ENCODE assay signal across 9 mouse cellular contexts in genomic region chr3:153658051-153658777, GRCm38 (mm10).
A peak's percentile ranks its signal among the peaks of the same experiment; 100 is the strongest.
DNase-seq lines count a peak whose midpoint lies in the region; ATAC-seq and TF ChIP-seq lines count a peak whose summit lies in the region.
"Had no signal": no experiment of that assay in that cellular context is flagged by ENCODE, and none has a peak within 500 bp of the region (broad histone marks: within the 10 kb centered on the region; RNA-seq: fewer than 3 reads in every experiment).

No protein-coding gene starts in this region.

- in situ Hi-C loops in Patski (cut with MboI; ENCODE audit: low pct_unique_long_range_greater_than_20kb), result loop anchor here (5.0 to 10.0 kb wide), 2 partner anchors 411 to 673 kb away; partner anchors contain the start of gene St6galnac5

- no peak overlapping the region for H3K27ac ChIP-seq in heart, embryonic 10.5 days
- no peak overlapping the region for H3K27ac ChIP-seq in limb, embryonic 10.5 days
- H3K27ac ChIP-seq: limb, embryonic 12.5 days had no signal

- H3K27me3 ChIP-seq in heart, embryonic 10.5 days (ENCODE audit: insufficient read depth, poor library complexity, severe bottlenecking), result peaks cover 33% of the 10 kb centered on the region
- no peaks in the 10 kb centered on the region for H3K27me3 ChIP-seq in Patski
- no peaks in the 10 kb centered on the region for H3K27me3 ChIP-seq in limb, embryonic 10.5 days (ENCODE audit: low read depth, poor library complexity, severe bottlenecking)
- H3K27me3 ChIP-seq: limb, embryonic 12.5 days had no signal

- no peaks in the 10 kb centered on the region for H3K9me3 ChIP-seq in heart, embryonic 10.5 days
- H3K9me3 ChIP-seq in limb, embryonic 10.5 days (replicated peaks), result no peaks in the 10 kb centered on the region
- H3K9me3 ChIP-seq: limb, embryonic 12.5 days had no signal

- H3K4me1 ChIP-seq in heart, embryonic 10.5 days, result peaks cover 12% of the 10 kb centered on the region
- peaks cover 18% of the 10 kb centered on the region for H3K4me1 ChIP-seq in limb, embryonic 10.5 days

- 70% methylated on average over 22 of the region's 22 CpGs for WGBS in heart, embryonic 10.5 days
- 81% methylated on average over 22 of the region's 22 CpGs for WGBS in limb, embryonic 10.5 days

- no peak for TF ChIP-seq CTCF in Patski (IDR thresholded peaks at IDR 0.05)

- POLR2A ChIA-PET in Patski (lab: Charles Lee), result no interaction called here

- no peaks in the 10 kb centered on the region for H3K36me3 ChIP-seq in heart, embryonic 10.5 days
- no peaks in the 10 kb centered on the region for H3K36me3 ChIP-seq in limb, embryonic 10.5 days
- H3K36me3 ChIP-seq: limb, embryonic 12.5 days had no signal

- peak; percentile 58 for ATAC-seq in Patski

- CTCF ChIA-PET in Patski (lab: Charles Lee), result interaction anchor here (0.8 to 3.2 kb wide), 19 partner anchors 10 to 874 kb away, joined by 3 to 17 read pairs (median 4); no protein-coding TSS in a partner anchor

- peak; percentile 7 for DNase-seq in heart, adult 8-10 months (ENCODE audit: low spot score)
- no peak for DNase-seq in heart, embryonic 10.5 days (ENCODE audit: low spot score)
- no peak for DNase-seq in Patski (ENCODE audit: low read depth, low spot score)
- DNase-seq in embryo, embryonic 10.5 days (ENCODE audit: low spot score), result peak; percentile 60
- DNase-seq in heart, postnatal 4 days, result peak; percentile 57
- peak; percentile 57 for DNase-seq in limb, embryonic 10.5 days (ENCODE audit: low spot score)
- DNase-seq in naive thymus-derived CD4-positive, alpha-beta T cell, adult 2 months (ENCODE audit: low read depth), result peak; percentile 59
- DNase-seq in thymus, postnatal 25 days, result peak; percentile 57

- H3K4me3 ChIP-seq in heart, embryonic 10.5 days, result no peak overlapping the region
- no peak overlapping the region for H3K4me3 ChIP-seq in limb, embryonic 10.5 days
- H3K4me3 ChIP-seq: limb, embryonic 12.5 days had no signal

Comparison
In these comparisons a context has a peak if more than half of its experiments do, and no peak if none do; other contexts are left out.
1. DNase-seq: peak in heart, adult 8-10 months (single experiment), embryo, embryonic 10.5 days (single experiment), heart, postnatal 4 days (single experiment), limb, embryonic 10.5 days (single experiment), naive thymus-derived CD4-positive, alpha-beta T cell, adult 2 months (single experiment) and thymus, postnatal 25 days (single experiment); none in heart, embryonic 10.5 days (single experiment) and Patski (single experiment).